Mouse (Mus musculus): ENCODE results near the gene Atf6.

The Atf6 gene

GRCm38 (mm10) chr1:170884978-170885561, 17.5 kb upstream of the Atf6 start, which contains the start of the genes Gm26620 and Dusp12:
Gm26620 (plus strand) TSS chr1:170885065.
Dusp12 (minus strand) TSS chr1:170885540.
- intact Hi-C loops (cut with DNase I) = no loop called here

GRCm38 (mm10) chr1:170884390-170884789, 16.8 kb upstream of the Atf6 start:
- intact Hi-C loops (cut with DNase I) = no loop called here

- intact Hi-C loops (cut with DNase I) = no loop called here
These were observed 15.4 kb upstream of the Atf6 start for GRCm38 (mm10) chr1:170882915-170883485.

- intact Hi-C loops (cut with DNase I) = no loop called here
These were observed 9.3 kb upstream of the Atf6 start for GRCm38 (mm10) chr1:170876906-170877305.

DNA sequence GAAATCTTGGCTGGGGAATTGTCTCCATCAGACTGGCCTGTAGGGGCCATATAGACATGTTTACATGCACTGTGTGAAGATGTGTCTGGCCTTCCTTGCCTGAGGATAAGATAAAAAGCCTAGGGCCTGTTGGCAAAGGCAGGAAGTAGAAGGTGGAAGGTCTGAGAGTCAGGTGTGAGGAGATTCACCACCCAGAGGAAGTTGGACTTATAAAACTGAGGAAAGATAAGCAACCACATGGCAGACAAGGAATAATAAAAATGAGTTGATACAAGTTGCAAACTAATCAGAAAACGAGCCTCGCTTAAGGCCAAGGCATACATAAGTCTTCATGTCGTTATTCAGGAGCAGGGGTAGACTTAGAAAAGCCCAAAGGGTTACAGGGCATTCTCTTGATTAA, 8.1 kb upstream of the Atf6 start:
- intact Hi-C loops (cut with DNase I) = no loop called here

DNA sequence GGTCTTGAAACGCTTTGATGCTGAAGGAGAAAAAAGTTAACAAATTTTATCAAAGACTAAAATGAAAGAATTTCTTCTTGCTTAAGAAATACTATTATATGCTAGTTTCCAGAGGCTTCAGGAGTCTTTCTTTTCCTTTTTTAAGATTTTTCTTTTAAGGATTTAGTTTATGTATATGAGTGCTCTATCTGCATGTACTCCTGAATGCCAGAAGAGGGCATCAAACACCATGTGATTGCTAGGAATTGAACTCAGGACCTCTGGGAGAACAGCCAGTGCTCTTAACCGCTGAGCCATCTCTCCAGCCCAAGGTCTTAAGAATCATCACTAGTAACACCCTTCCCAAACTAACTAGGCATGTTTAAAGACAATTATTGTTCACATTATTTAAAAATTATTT, 4.4 kb upstream of the Atf6 start:
- intact Hi-C loops (cut with DNase I) = no loop called here

- intact Hi-C loops (cut with DNase I) = no loop called here
These were observed 3.8 kb upstream of the Atf6 start for GRCm38 (mm10) chr1:170871402-170871801.

DNA sequence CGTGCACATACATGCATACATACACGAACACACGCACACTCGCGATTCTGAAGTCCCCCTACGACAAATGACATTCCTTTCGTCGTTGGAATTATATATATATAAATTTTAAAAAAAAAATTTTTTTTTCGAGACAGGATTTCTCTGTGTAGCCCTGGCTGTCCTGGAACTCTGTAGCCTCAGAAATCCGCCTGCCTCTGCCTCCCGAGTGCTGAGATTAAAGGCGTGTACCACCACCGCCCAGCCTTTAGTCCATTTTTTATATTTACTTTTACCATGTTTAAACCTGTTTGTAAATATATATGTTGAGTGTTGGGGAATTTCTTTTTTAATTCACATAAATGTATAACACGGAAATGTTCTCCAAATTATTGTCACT, 1.3 kb upstream of the Atf6 start:
- intact Hi-C loops (cut with DNase I) = no loop called here

GRCm38 (mm10) chr1:170868107-170868904, 735 bp upstream of the Atf6 start:
- intact Hi-C loops (cut with DNase I) = no loop called here

DNA sequence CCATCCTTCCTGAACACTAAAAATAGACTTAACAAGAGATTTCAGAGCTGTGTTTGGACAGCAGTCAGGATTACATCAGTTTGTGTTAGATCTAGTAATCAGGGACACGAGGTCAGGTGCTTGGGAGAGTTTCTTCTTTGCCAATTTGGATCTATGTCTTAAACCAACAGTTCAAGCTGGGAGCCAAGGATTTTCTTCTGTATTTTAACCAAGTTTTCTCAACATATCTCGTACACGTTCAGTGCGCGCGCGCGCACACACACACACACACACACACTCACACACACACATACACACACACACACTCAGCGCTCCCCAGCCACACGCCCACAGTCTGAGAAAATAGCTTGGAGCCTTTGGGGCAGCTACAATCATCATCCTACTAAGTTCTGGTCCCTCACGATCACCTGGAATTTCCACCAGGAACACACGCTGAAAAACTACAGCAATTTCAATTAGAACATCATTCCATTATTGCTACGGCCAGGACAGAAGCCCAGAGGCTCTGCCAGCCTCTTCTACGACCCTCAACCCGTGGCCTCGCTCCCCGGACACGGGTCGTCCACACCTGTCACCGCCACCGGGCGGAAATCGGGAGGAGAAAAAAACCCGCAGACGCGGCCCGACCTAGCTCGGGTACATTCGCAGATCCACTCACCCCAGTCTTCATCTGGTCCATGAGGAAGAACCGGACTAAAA, 430 bp downstream of the Atf6 start:
- intact Hi-C loops (cut with DNase I) = no loop called here

- intact Hi-C loops (cut with DNase I) = no loop called here
These were observed 2.2 kb downstream of the Atf6 start for GRCm38 (mm10) chr1:170865406-170865805.

DNA sequence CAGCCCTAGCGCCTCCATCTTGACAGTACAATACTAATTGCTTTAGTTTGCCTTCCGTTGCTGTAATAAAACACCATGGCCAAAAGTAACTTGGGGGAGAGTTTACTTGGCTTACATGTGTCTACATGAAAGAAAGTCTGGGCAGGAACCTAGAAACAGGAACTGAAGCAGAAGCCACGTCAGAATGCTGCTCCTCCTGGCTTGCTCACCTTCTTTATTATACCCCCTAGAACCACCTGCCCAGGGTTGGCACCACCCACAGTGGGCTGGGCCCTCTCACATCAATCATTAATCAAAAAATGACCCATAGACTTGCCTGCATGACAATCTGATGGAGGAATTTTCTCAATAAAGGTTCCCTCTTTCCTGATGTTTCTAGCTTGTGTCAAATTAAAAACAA, 2.8 kb downstream of the Atf6 start:
- intact Hi-C loops (cut with DNase I) = no loop called here

- intact Hi-C loops (cut with DNase I) = no loop called here
These were observed 3.3 kb downstream of the Atf6 start for GRCm38 (mm10) chr1:170864234-170864633.

DNA sequence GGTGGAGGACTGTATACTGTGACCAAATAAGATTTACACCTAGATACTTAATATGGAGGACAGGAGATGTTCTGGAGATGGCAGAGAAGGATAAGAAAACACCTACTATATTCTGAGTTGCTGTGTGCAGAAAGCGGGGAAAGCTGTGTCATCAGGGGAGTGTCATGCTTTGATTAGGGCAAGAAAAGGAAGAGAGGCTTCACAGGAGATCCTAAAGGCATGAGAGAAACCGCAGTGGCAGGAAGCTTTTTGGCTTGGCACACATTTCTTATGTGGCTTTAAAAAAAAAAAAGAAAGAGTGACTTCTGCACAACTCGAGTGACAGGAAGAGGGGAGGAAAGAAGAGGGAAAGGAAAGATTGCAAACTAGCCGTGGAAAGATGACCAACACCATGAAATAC, 4.5 kb downstream of the Atf6 start:
- intact Hi-C loops (cut with DNase I) = no loop called here

GRCm38 (mm10) chr1:170862435-170862717, 5.2 kb downstream of the Atf6 start:
- intact Hi-C loops (cut with DNase I) = no loop called here

DNA sequence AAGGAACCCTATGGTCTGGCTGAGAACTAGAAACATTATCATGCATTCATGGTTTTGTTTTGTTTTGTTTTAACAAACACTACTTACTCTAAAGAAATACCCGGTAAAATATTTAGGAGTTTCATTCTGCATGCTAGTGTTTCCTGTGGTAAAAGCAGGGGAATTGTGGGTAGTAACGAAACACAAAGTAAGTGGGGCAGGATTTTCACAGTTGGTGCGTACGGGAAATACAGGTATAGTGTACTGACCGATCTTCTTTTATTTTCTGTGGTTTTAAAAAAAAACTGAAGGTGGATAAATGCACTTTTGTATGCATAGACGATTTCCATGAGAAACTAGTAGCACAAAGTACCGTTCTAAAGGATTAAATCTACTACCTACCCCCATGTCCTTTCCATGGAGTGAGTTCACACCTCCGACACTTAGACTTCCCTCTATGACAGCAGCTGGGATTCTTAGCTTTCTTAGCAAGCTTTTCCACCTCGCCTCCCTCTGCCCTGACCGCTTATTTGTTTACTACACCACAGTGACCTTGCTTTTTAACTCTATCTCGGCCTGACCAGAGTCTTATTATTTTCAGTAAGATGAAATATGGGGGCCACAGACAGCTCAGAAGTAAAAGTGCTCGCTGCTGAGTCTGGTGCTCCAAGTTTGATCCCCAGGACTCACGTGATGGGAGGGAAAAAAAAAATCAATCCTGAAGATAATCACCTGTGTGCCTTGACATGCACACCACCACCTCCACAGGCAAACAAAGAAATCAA, 5.7 kb downstream of the Atf6 start:
- intact Hi-C loops (cut with DNase I) = no loop called here

GRCm38 (mm10) chr1:170858872-170859271, 8.7 kb downstream of the Atf6 start:
- intact Hi-C loops (cut with DNase I) = no loop called here

- intact Hi-C loops (cut with DNase I) = no loop called here
These were observed 10.2 kb downstream of the Atf6 start for GRCm38 (mm10) chr1:170857369-170857768.

DNA sequence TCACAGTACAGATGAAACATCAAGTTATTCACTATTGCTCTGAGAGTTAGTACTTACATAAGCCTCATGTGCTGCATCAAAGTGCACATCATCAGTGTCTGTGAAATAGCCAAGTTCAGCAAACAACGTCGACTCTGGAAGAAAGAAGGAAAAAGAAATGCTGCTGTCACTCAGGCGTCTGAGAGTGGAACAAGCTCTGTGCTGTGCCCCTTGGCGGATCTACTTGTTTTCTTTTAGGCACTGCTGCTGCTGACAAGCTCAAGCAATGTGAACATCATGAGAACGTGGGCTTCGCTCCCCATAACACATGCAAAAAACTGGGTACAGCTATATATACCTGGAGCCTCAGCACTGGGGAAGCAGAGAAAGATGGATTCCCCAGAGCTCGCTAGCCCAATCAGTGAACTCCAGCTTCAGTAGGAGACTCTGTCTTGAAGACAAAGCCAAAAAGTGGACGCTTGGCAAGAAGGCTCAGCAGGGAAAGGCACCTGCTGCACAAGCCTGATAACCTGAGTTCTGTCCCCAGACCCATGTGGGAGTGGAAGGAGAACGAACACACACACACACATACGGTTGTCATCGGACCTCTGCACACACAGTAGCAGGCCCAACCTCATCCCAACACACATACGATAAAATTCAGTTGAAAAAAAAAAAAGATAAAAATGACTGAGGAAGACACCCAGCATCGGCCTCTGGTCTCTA, 12.4 kb downstream of the Atf6 start:
- intact Hi-C loops (cut with DNase I) = no loop called here

DNA sequence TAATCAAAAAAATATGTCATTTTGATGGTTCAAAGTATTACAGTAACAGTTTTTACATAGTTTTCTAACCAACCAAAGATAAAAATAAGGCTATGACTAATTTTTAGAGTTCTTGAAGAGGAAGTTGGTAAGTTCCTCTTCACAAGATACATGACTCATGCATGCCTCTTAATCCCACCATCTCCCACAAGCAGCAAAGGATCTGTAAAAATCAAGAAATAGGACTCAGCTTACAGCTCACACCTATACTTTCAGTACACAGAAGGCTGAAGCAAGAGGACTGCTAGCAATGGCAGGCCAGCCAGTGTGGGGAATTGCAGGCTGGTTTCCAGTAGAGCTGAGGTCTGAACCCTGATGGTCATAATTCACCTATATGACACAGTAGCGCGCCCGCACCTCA, 14.0 kb downstream of the Atf6 start:
- intact Hi-C loops (cut with DNase I) = no loop called here

Data from adrenal gland (tissue).